Mouse (Mus musculus) liver, embryonic 14.5 days (tissue): ENCODE data around the gene Tbc1d17. TPM values are rescaled to one million over a fixed set of nuclear protein-coding genes. Genes with fewer than 3 reads are reported as not detected.

Experiments used
- ATAC-seq: fragments of 200-750 bp; cut with Nextera tagmentation; 2 replicates; pipeline ENCODE4 v1.8.0; 2017; ENCODE audit warnings: moderate number of reproducible peaks, mild to moderate bottlenecking, moderate library complexity; ENCODE audit not compliant: insufficient read depth
- DNase-seq, 3 experiments: peaks; one replicate each; pipeline ENCODE4 v3.0.0-alpha.2; 2012 to 2013; ENCODE audit warnings: low read depth in 3 of 3, low spot score in 3 of 3
- H3K27ac ChIP-seq: fragments of 300-500 bp; sonication (generic); 2 replicates; pipeline ENCODE4 v1.5.1; 2014; ENCODE audit warnings: moderate library complexity, mild to moderate bottlenecking, control low read depth, inconsistent platforms
- H3K27me3 ChIP-seq: fragments of 300-500 bp; sonication (generic); 2 replicates; pipeline ENCODE4 v1.6.1; 2014; ENCODE audit warnings: mild to moderate bottlenecking, low read length, moderate library complexity; ENCODE audit not compliant: control insufficient read depth, insufficient read depth
- H3K36me3 ChIP-seq: fragments of 300-500 bp; sonication (generic); replicated peaks from 2 replicates; pipeline ENCODE4 v1.6.1; 2014; ENCODE audit warnings: low read depth; ENCODE audit not compliant: control insufficient read depth, insufficient read depth
- H3K4me1 ChIP-seq, 2 experiments: fragments of 200-500 bp in 1 of 2; fragments of 300-500 bp in 1 of 2; sonication (generic) in 1 of 2; replicated peaks; 2 replicates each; pipeline ENCODE4 v1.6.1; 2012 to 2014; ENCODE audit warnings: antibody characterized with exemption in 1 of 2, inconsistent platforms in 1 of 2, low read length in 1 of 2; ENCODE audit not compliant: control insufficient read depth in 2 of 2, insufficient read depth in 2 of 2
- H3K4me2 ChIP-seq: fragments of 300-500 bp; sonication (generic); 2 replicates; pipeline ENCODE4 v1.6.1; 2014; ENCODE audit warnings: low read depth, mild to moderate bottlenecking, control low read depth, moderate library complexity
- H3K4me3 ChIP-seq, 2 experiments: fragments of 200-500 bp in 1 of 2; fragments of 300-500 bp in 1 of 2; sonication (generic) in 1 of 2; 2 replicates each; pipeline ENCODE4 v1.5.1; 2012 to 2014; ENCODE audit warnings: low read depth in 2 of 2, low read length in 2 of 2, mild to moderate bottlenecking in 2 of 2, control low read depth in 1 of 2, inconsistent platforms in 1 of 2, moderate library complexity in 1 of 2; ENCODE audit not compliant: insufficient read depth in 1 of 2
- H3K9ac ChIP-seq: fragments of 300-500 bp; sonication (generic); replicated peaks from 2 replicates; pipeline ENCODE4 v1.6.1; 2014; ENCODE audit warnings: mild to moderate bottlenecking, control low read depth, moderate library complexity
- H3K9me3 ChIP-seq: fragments of 300-500 bp; sonication (generic); 2 replicates; pipeline ENCODE4 v1.6.1; 2016; ENCODE audit warnings: low read length, mixed read lengths; ENCODE audit not compliant: control insufficient read depth
- CTCF ChIP-seq: IDR thresholded peaks from 2 replicates; pipeline ENCODE4 v1.5.1; 2016; ENCODE audit warnings: antibody characterized with exemption, low read depth, control low read depth
- EP300 ChIP-seq: IDR thresholded peaks from 2 replicates; pipeline ENCODE4 v1.6.1; 2016; ENCODE audit warnings: antibody characterized with exemption, low read depth
- WGBS: fragments of 180-500 bp; shearing (Covaris S2); extraction: QIAGEN DNeasy Blood & Tissue Kit; methylation state at CpG from one replicate; pipeline ENCODE4 v1.1.7; 2014; ENCODE audit not compliant: insufficient replicate concordance; 5-methylcytosine and 5-hydroxymethylcytosine counted together
- polyA plus RNA-seq, 2 experiments: library from polyadenylated mRNA; depleted of rRNA in 1 of 2; stranded (reverse) in 1 of 2; unstranded in 1 of 2; fragments of >200 nt; fragmentation: Nextera tagmentation in 1 of 2; extraction: Ambion mirVana in 1 of 2; gene quantifications; 2 replicates each; pipeline versions ENCODE4 v1.2.1 to v1.2.3; 2012 to 2014

The Tbc1d17 gene
- polyA plus RNA-seq, 2 experiments = 16.2 to 18.3 TPM

GRCm38 (mm10) chr7:44813985-44814384 lies 34.9 kb downstream of the Tbc1d17 start:
- H3K36me3 ChIP-seq = peaks cover 4% of the 10 kb centered on the region; the same call in 1 of the 2 replicates
- H3K4me1 ChIP-seq = peaks cover 16 to 24% of the 10 kb centered on the region in 2 experiments
- H3K4me3 ChIP-seq = no peak overlapping the region
- WGBS = 65% methylated on average over 3 of the region's 3 CpGs
- no peak overlapping the region for H3K27ac ChIP-seq
- DNase-seq (no peak), ATAC-seq (no peak)
- H3K9ac ChIP-seq = no peak overlapping the region
- TF ChIP-seq EP300 (no peak), CTCF (no peak)
- no peaks in the 10 kb centered on the region for H3K9me3 ChIP-seq
- H3K27me3 ChIP-seq = no peaks in the 10 kb centered on the region
- H3K4me2 ChIP-seq = peak overlapping the region; percentile 4; the same call in 1 of the 2 replicates

GRCm38 (mm10) chr7:44812651-44813325 lies 36.1 kb downstream of the Tbc1d17 start:
- Histone ChIP-seq H3K27me3 (no peaks in the 10 kb centered on the region), H3K9me3 (no peaks in the 10 kb centered on the region), H3K36me3 (no peaks in the 10 kb centered on the region; the same call in 1 of the 2 replicates), H3K9ac (no peak overlapping the region), H3K27ac (no peak overlapping the region), H3K4me3 (no peak overlapping the region), H3K4me2 (no peak overlapping the region), H3K4me1 (peaks cover 8 to 13% of the 10 kb centered on the region in 2 experiments)
- ATAC-seq = no peak
- TF ChIP-seq EP300 = no peak
- no peak for TF ChIP-seq CTCF
- DNase-seq = no peak
- 81% methylated on average over 20 of the region's 20 CpGs for WGBS

- WGBS = 67% methylated on average over 7 of the region's 7 CpGs
- no peak for TF ChIP-seq CTCF
- TF ChIP-seq EP300 = no peak
- no peaks in the 10 kb centered on the region for H3K9me3 ChIP-seq
- H3K4me1 ChIP-seq = peaks cover 4% of the 10 kb centered on the region in 2 experiments
- ATAC-seq (no peak), DNase-seq (no peak)
- H3K27ac ChIP-seq = no peak overlapping the region
- no peak overlapping the region for H3K9ac ChIP-seq
- no peaks in the 10 kb centered on the region; the same call in 1 of the 2 replicates for H3K36me3 ChIP-seq
- H3K4me2 ChIP-seq = no peak overlapping the region
- H3K27me3 ChIP-seq = no peaks in the 10 kb centered on the region
- no peak overlapping the region for H3K4me3 ChIP-seq
These were observed 37.9 kb downstream of the Tbc1d17 start for GRCm38 (mm10) chr7:44810819-44811557.

GRCm38 (mm10) chr7:44810365-44810764 lies 38.5 kb downstream of the Tbc1d17 start:
- ATAC-seq = no peak
- Histone ChIP-seq H3K27me3 (no peaks in the 10 kb centered on the region), H3K4me3 (no peak overlapping the region), H3K9ac (no peak overlapping the region), H3K4me2 (no peak overlapping the region), H3K9me3 (no peaks in the 10 kb centered on the region), H3K27ac (no peak overlapping the region), H3K4me1 (peaks cover 4% of the 10 kb centered on the region in 2 experiments), H3K36me3 (no peaks in the 10 kb centered on the region; the same call in 1 of the 2 replicates)
- WGBS = 63% methylated on average over 4 of the region's 4 CpGs
- no peak for TF ChIP-seq CTCF
- TF ChIP-seq EP300 = no peak
- no peak for DNase-seq

GRCm38 (mm10) chr7:44809466-44809865 lies 39.4 kb downstream of the Tbc1d17 start:
- H3K9ac ChIP-seq = no peak overlapping the region
- 65% methylated on average over 3 of the region's 3 CpGs for WGBS
- H3K4me2 ChIP-seq = no peak overlapping the region
- no peaks in the 10 kb centered on the region for H3K9me3 ChIP-seq
- H3K27ac ChIP-seq = no peak overlapping the region
- DNase-seq (no peak), ATAC-seq (no peak)
- no peaks in the 10 kb centered on the region for H3K27me3 ChIP-seq
- H3K4me1 ChIP-seq = no peaks in the 10 kb centered on the region; a peak in 1 of 4 replicates
- no peaks in the 10 kb centered on the region; the same call in 1 of the 2 replicates for H3K36me3 ChIP-seq
- H3K4me3 ChIP-seq = no peak overlapping the region
- TF ChIP-seq EP300 = no peak
